Mouse (Mus musculus) heart, embryonic 11.5 days (tissue): Measurements from ENCODE around the gene Cst6. TPM values are rescaled to one million over a fixed set of nuclear protein-coding genes. Genes with fewer than 3 reads are reported as not detected.

Experiments used
- ATAC-seq: fragments of 200-750 bp; cut with Nextera tagmentation; replicated peaks from 2 replicates; pipeline ENCODE4 v1.8.0; 2017; ENCODE audit warnings: moderate library complexity; ENCODE audit not compliant: insufficient number of reproducible peaks, low FRiP score, low TSS enrichment
- H3K27ac ChIP-seq: fragments of 300-500 bp; sonication (generic); 2 replicates; pipeline ENCODE4 v1.5.1; 2014; ENCODE audit warnings: mild to moderate bottlenecking, low read depth, low read length
- H3K27me3 ChIP-seq: fragments of 300-500 bp; sonication (generic); 2 replicates; pipeline ENCODE4 v1.6.1; 2014; ENCODE audit warnings: mild to moderate bottlenecking, low read length, mixed read lengths; ENCODE audit not compliant: control insufficient read depth, insufficient read depth
- H3K36me3 ChIP-seq: fragments of 300-500 bp; sonication (generic); 2 replicates; pipeline ENCODE4 v1.6.1; 2014; ENCODE audit warnings: mild to moderate bottlenecking, low read length, moderate library complexity, mixed read lengths; ENCODE audit not compliant: control insufficient read depth, insufficient read depth
- H3K4me1 ChIP-seq: fragments of 300-500 bp; sonication (generic); 2 replicates; pipeline ENCODE4 v1.6.1; 2014; ENCODE audit warnings: low read length; ENCODE audit not compliant: control insufficient read depth, insufficient read depth
- H3K4me2 ChIP-seq: fragments of 300-500 bp; sonication (generic); 2 replicates; pipeline ENCODE4 v1.6.1; 2014; ENCODE audit warnings: mild to moderate bottlenecking, moderate library complexity
- H3K4me3 ChIP-seq: fragments of 300-500 bp; sonication (generic); 2 replicates; pipeline ENCODE4 v1.5.1; 2014; ENCODE audit warnings: low read depth, low read length
- H3K9ac ChIP-seq: fragments of 300-500 bp; sonication (generic); 2 replicates; pipeline ENCODE4 v1.6.1; 2014; ENCODE audit warnings: mild to moderate bottlenecking, low read depth, low read length, moderate library complexity
- H3K9me3 ChIP-seq: fragments of 300-500 bp; sonication (generic); replicated peaks from 2 replicates; pipeline ENCODE4 v1.6.1; 2016; ENCODE audit warnings: low read length; ENCODE audit not compliant: control insufficient read depth
- WGBS: fragments of 180-500 bp; shearing (Covaris S2); extraction: QIAGEN DNeasy Blood & Tissue Kit; methylation state at CpG from one replicate; pipeline ENCODE4 v1.1.7; 2014; ENCODE audit not compliant: insufficient replicate concordance; 5-methylcytosine and 5-hydroxymethylcytosine counted together
- polyA plus RNA-seq: library from polyadenylated mRNA; unstranded; fragments of >200 nt; fragmentation: Nextera tagmentation; extraction: Ambion mirVana; gene quantifications from 2 replicates; pipeline ENCODE4 v1.2.1, GENCODE M21; 2014

The Cst6 gene
- polyA plus RNA-seq, 1 experiment from 2014 or later, result 0.60 TPM

DNA sequence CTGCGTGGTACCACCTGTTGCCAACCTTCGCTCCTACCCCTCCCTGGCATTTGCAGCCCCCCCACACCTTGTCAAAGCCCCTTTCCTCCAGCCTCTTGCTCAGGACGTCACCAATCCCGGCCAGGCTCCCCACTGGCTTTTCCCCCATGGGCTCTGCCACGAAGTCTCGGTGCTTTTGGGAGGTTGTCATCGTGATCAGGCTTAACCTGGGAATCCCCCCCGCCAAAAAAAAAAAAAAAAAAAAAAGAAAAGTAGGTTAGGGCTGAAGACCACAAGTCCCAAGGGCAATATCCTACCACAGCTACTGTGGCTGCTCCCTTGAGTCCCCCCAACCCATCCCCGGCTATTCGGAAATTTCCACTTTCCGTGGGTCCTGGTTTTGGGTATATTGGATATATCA lies 16.4 kb upstream of the Cst6 start:
- H3K4me2 ChIP-seq, result peak overlapping the region; percentile 80
- peaks cover 23% of the 10 kb centered on the region for H3K36me3 ChIP-seq
- 20% methylated on average over 11 of the region's 11 CpGs for WGBS
- H3K9ac ChIP-seq, result peak overlapping the region; percentile 83
- ATAC-seq, result no peak
- H3K27me3 ChIP-seq, result no peaks in the 10 kb centered on the region
- no peak overlapping the region for H3K27ac ChIP-seq
- peaks cover 12% of the 10 kb centered on the region for H3K4me1 ChIP-seq
- H3K9me3 ChIP-seq, result no peaks in the 10 kb centered on the region
- peak overlapping the region; percentile 98 for H3K4me3 ChIP-seq

DNA sequence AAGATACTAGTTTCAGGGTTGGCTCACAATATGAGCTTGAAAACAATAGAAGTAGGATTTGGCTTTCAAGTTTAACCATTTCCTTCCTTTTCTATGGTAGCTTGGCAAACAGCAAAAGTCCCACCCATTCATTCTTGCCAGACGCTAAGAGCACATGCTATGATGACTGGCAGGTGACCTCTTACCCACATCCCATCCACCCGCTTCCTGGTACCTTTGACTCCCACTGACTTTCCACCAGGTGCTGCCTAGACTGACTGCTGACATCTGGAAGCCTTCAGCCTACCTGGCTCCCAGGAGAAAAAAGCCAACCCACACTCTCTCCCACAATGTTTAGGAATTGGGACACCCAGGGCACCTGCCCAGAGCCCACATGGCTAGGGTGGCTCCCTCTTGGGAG lies 14.8 kb upstream of the Cst6 start:
- ATAC-seq, result no peak
- Histone ChIP-seq H3K9me3 (no peaks in the 10 kb centered on the region), H3K9ac (no peak overlapping the region), H3K27me3 (no peaks in the 10 kb centered on the region), H3K27ac (no peak overlapping the region), H3K4me1 (peaks cover 12% of the 10 kb centered on the region), H3K36me3 (peaks cover 12% of the 10 kb centered on the region), H3K4me2 (no peak overlapping the region), H3K4me3 (no peak overlapping the region)
- 86% methylated on average over 2 of the region's 2 CpGs for WGBS

- no peak overlapping the region for H3K4me3 ChIP-seq
- peaks cover 9% of the 10 kb centered on the region for H3K36me3 ChIP-seq
- H3K9ac ChIP-seq, result no peak overlapping the region
- no peak overlapping the region for H3K27ac ChIP-seq
- H3K4me1 ChIP-seq, result peaks cover 3% of the 10 kb centered on the region; the same call in 1 of the 2 replicates
- H3K27me3 ChIP-seq, result no peaks in the 10 kb centered on the region
- WGBS, result 78% methylated on average over 2 of the region's 2 CpGs
- ATAC-seq, result no peak
- no peak overlapping the region for H3K4me2 ChIP-seq
- H3K9me3 ChIP-seq, result no peaks in the 10 kb centered on the region
Measured at GRCm38 (mm10) chr19:5362186-5362585, 12.8 kb upstream of the Cst6 start.

DNA sequence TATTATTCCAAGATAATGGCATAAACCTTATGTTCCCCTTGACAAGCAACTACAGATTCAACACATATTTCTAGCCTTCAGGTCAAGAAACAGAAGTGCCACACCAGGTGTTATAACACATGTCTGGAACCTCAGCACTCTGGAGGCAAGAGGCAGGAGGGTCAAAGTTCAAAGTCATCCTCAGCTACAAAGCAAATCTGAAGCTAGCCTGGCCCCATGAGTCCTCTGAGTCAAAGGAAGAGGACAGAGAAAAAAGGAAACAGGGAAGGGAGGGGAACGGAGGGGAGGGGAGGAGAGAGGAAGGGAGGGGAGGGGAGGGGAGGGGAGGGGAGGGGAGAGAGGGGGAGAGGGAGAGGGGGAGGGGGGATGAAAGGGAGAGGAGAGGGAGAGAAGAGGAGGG lies 6.7 kb upstream of the Cst6 start:
- Histone ChIP-seq H3K4me3 (no peak overlapping the region), H3K27me3 (no peaks in the 10 kb centered on the region), H3K9me3 (no peaks in the 10 kb centered on the region), H3K9ac (no peak overlapping the region), H3K4me1 (no peaks in the 10 kb centered on the region), H3K36me3 (no peaks in the 10 kb centered on the region), H3K4me2 (no peak overlapping the region), H3K27ac (no peak overlapping the region)
- no CpG with 5 or more reads among the region's 1 CpGs for WGBS
- ATAC-seq, result no peak

DNA sequence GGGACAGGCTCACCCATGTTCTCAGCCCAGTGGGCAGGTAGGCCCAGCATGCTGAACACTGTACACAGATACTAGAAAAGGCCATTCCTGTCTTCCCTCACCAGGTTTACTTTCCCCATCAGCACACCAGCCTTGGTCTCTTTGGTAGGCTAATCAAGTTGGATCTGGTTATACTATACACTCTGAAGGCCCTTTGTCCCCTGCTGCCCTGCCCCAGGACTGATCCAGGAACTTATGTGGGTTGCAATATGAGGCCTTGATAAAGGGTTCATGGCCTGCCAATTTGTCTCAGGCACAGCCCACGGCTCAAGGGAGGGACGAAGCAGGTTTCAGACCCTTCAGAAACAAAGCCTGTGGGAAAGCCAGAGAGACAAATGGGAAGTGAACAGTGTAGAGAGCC lies 4.2 kb upstream of the Cst6 start:
- no peaks in the 10 kb centered on the region for H3K27me3 ChIP-seq
- 64% methylated on average over 2 of the region's 2 CpGs for WGBS
- 0 out of 2 replicates have a peak, but pooled peaks cover 3% of the 10 kb centered on the region for H3K4me1 ChIP-seq
- H3K9ac ChIP-seq, result no peak overlapping the region
- no peak overlapping the region for H3K27ac ChIP-seq
- H3K36me3 ChIP-seq, result no peaks in the 10 kb centered on the region
- H3K4me3 ChIP-seq, result no peak overlapping the region
- H3K9me3 ChIP-seq, result no peaks in the 10 kb centered on the region
- no peak for ATAC-seq
- H3K4me2 ChIP-seq, result no peak overlapping the region

GRCm38 (mm10) chr19:5348526-5349501 lies 560 bp downstream of the Cst6 start:
- no peaks in the 10 kb centered on the region for H3K36me3 ChIP-seq
- peak overlapping the region; percentile 87 for H3K4me2 ChIP-seq
- 7% methylated on average over 34 of the region's 34 CpGs for WGBS
- H3K4me3 ChIP-seq, result peak overlapping the region; percentile 46
- H3K9ac ChIP-seq, result peak overlapping the region; percentile 66
- no peaks in the 10 kb centered on the region for H3K9me3 ChIP-seq
- H3K27ac ChIP-seq, result no peak overlapping the region
- H3K27me3 ChIP-seq, result no peaks in the 10 kb centered on the region
- 0 out of 2 replicates have a peak, but pooled peaks cover 3% of the 10 kb centered on the region for H3K4me1 ChIP-seq
- ATAC-seq, result no peak

DNA sequence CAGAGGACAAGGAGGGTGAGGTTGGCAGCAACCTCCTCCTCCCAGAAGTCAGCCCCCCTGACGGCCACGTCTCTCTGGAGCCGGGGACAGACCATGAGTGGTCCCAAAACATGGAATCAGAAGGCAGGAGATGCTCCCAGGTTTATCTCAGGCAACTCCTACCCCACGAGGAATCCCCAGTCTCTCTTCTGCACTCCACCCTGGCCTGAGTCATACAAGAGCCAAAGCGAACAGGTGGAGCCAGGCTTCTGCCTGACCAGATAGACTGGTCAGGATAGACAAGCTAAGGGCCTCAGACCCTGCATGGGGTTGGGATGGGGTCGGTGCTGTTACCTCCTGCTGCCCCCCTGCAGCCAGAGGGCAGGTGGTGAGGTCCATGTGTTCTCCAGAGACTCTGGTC lies 1.3 kb downstream of the Cst6 start:
- Histone ChIP-seq H3K9ac (no peak overlapping the region), H3K27me3 (no peaks in the 10 kb centered on the region), H3K9me3 (no peaks in the 10 kb centered on the region), H3K27ac (no peak overlapping the region), H3K4me3 (no peak overlapping the region), H3K36me3 (no peaks in the 10 kb centered on the region), H3K4me2 (no peak overlapping the region), H3K4me1 (0 out of 2 replicates have a peak, but pooled peaks cover 3% of the 10 kb centered on the region)
- WGBS, result 71% methylated on average over 6 of the region's 6 CpGs
- no peak; the same call in 1 of the 2 replicates for ATAC-seq

- no peaks in the 10 kb centered on the region for H3K36me3 ChIP-seq
- H3K27me3 ChIP-seq, result no peaks in the 10 kb centered on the region
- WGBS, result 71% methylated on average over 6 of the region's 6 CpGs
- no peaks in the 10 kb centered on the region for H3K9me3 ChIP-seq
- no peak; the same call in 1 of the 2 replicates for ATAC-seq
- H3K27ac ChIP-seq, result peak overlapping the region; percentile 54; the same call in 1 of the 2 replicates
- H3K9ac ChIP-seq, result no peak overlapping the region
- no peak overlapping the region for H3K4me2 ChIP-seq
- H3K4me1 ChIP-seq, result 0 out of 2 replicates have a peak, but pooled peaks cover 3% of the 10 kb centered on the region
- no peak overlapping the region for H3K4me3 ChIP-seq
Measured at GRCm38 (mm10) chr19:5345297-5346131, 3.9 kb downstream of the Cst6 start.
